Mouse (Mus musculus) forelimb bud, embryonic 11.5 days (tissue): ENCODE results near the gene Pard3.
A peak's percentile ranks its signal among the peaks of the same experiment; 100 is the strongest.

Experiments
- DNase-seq: peaks from one replicate; pipeline ENCODE4 v3.0.0-alpha.2; 2012; ENCODE audit warnings: low read depth, low spot score

Pard3 gene

GRCm38 (mm10) chr8:127338183-127338582 is 274.5 kb downstream of the Pard3 start:
- DNase-seq, result no peak

DNA sequence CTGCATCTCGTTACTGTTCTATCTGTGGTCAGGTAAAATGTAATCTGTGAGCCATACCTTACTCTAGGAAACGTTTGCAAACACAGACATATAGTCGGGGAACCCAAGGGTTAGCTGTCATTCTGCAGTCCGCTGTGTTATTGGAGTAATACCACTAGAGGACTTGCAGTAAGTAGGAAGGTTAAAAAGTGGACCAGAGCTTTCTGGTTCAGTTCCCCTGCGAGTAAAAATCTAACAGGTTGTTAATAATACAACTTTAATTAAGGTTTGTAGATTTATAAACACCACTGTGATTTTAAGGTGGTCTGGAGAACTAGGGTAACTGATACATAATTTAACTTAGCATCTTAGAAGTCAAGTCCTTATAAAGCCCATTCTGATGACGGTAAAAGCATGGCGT is 277.4 kb downstream of the Pard3 start:
- DNase-seq, result no peak

GRCm38 (mm10) chr8:127343115-127343514 is 279.4 kb downstream of the Pard3 start:
- no peak for DNase-seq

DNA sequence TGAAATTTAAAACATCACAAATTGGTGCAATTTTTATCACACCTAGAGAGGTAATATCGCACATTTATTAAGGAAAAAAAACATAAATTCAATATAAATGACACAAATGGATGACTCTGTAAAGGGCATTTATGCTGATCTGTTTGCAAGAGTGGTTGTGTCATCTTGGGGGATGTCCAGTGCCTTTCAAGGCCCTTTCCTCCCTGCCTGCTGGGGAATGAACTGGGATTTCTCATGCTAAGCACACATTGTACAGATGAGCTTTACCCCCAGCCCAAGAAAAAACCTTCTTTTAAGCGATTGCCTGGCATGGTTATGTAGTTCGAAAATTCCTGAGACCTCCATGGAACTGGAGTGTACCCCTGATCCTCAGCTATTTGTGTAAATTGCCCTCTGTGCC is 280.7 kb downstream of the Pard3 start:
- DNase-seq, result no peak

DNA sequence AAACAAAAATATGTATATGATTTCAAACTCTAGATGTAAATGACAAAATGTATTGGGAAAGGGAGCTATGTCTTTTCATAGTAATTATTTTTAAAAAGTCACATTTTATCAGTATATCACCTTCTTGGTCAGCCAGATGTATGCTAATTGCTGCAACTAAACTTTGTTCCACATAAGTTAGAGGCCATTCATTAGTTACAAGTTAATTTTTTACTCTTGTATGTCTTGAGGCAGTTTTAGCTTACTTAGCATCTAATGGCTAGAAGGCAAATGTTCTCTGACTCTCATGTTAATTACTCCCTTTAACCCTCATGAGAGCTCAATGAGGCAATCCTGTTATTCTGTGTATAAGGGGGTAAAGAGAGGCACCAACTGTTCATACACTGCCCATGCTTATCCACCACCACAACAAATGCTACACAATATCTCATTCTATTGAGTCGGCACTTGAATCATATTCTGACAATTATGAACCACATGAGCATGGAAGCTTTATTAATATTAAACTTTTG is 282.3 kb downstream of the Pard3 start:
- no peak for DNase-seq

- DNase-seq, result no peak
These were observed 284.3 kb downstream of the Pard3 start for GRCm38 (mm10) chr8:127347890-127348495.

- DNase-seq, result no peak
These were observed 298.1 kb downstream of the Pard3 start for GRCm38 (mm10) chr8:127361796-127362195.

DNA sequence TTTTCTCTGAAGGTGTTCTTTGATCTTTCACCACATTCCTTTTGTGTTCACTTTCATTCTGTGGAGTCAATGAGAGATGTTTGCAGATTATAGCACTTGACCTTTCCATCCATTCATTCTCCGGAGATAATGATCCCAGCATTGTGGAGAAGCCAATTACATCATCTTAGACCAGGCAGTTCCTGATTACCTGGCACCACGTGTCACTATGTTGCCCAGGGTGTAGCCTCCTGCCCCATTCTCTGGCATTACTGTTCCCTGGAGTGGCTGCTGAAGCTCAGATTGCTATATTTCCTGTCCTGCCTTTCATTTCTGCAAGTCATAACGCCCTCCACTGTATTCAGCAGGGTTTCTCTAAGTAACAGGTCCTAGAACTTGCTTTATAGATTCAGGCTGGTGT is 304.7 kb downstream of the Pard3 start:
- DNase-seq, result no peak

DNA sequence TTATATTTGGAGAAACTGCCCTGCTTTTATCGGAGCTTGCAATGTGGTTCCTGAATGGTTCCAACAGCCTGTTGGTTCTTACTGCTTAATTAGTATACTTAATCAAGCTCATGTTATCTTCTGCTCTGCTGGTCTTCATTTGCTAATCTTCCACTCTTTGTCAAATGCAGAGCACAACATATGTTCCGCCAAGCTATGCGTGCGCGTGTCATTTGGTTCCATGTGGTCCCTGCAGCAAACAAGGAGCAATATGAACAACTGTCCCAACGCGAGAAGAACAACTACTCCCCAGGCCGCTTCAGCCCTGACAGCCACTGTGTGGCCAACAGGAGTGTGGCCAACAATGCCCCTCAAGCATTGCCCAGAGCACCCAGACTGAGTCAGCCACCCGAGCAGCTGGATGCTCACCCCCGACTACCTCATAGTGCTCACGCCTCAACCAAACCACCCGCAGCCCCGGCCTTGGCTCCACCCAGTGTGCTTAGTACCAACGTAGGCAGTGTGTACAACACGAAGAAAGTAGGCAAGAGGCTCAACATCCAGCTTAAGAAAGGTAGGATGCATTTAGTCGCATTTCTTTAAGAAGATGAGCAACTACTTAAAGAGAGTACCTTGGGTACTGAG is 307.7 kb downstream of the Pard3 start:
- DNase-seq, result no peak

DNA sequence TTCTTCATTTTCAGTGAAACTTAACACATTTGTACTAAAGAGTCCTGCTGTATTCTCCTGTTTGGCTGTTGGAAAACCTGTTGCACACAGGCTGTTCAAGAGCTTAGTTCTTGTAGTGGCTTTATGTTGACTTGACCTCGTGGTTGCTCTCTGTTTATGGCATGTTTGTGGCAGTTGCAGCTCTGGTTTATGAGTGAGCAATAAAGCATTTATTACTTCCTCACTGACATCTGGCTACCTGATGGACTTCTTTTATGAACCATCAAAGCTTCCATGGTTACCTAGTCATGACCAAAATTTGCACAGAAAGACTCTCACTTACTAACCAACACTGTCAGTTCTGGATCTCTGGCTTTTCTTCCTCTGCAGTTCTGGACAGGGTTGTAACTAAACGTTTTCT is 314.1 kb downstream of the Pard3 start:
- DNase-seq, result peak; percentile 66

- DNase-seq, result no peak
These were observed 315.5 kb downstream of the Pard3 start for GRCm38 (mm10) chr8:127378994-127379858.

GRCm38 (mm10) chr8:127381259-127381658 is 317.6 kb downstream of the Pard3 start:
- no peak for DNase-seq

DNA sequence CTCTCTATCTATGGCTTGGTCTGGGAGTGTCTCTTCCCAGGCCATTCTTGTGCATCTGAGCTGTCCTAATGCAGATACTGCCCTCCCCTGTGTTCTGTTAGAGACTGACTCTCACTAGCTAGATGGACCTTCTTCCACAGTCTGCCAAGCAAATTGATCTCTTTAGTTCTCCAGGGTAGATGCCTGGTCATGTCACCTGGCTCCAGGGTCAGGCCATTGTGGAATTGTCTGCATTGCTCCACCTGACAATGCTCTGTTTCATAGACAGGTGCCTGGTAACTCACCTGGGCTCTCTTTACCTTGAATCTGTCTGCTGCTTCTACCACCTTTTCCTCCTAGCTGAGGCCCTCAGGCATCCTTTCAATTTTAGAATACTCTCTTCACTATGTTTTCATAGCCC is 329.0 kb downstream of the Pard3 start:
- DNase-seq, result no peak

- no peak for DNase-seq
These were observed 331.8 kb downstream of the Pard3 start for GRCm38 (mm10) chr8:127395488-127395887.

DNA sequence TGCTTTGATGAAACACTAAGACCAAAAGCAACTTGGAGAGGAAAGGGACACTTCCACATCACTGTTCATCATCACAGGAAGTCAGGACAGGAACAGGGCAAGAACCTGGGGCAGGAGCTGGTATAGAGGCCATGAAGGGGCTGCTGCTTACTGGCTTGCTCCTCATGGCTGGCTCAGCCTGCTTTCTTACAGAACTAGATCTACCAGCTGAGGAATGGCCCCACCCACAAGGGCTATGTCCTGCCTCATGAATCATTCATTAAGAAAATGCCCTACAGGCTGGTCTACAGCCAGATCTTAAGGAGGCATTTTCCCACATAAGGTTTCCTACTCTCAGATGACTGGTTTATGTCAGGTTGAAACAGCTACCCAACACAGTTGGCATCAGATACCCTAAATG is 342.1 kb downstream of the Pard3 start:
- no peak for DNase-seq

GRCm38 (mm10) chr8:127410606-127411005 is 346.9 kb downstream of the Pard3 start:
- no peak for DNase-seq

DNA sequence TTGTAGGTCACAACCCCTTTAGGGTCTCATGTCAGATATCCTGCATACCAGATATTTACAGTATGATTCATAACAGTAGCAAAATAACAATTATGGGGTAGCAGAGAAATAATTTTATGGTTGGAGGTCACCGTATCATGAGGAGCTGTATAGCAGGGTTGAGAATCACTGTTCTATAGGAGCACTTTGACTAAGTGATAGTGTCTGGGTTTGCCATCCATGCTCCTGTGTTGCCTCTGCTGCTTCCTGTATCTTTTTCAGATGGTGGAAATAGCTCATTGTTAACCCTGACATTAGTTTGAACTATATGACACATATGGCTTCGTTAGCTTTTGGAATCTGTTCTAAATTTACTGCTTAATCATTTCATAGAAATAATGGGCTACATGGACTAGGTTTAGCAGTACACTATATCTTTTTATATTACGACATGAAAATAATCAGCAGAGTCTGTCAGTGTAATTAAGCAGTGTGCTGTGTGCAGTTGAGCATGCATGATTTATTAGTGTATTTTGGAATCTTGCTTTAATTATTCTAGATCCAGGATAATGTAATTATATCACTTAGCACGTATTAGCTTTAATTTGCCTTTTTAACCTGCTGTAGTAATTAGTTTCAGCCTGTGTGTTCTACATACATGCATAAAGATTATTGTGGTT is 347.6 kb downstream of the Pard3 start:
- no peak for DNase-seq

- no peak for DNase-seq
These were observed 359.3 kb downstream of the Pard3 start for GRCm38 (mm10) chr8:127423021-127423420.

DNA sequence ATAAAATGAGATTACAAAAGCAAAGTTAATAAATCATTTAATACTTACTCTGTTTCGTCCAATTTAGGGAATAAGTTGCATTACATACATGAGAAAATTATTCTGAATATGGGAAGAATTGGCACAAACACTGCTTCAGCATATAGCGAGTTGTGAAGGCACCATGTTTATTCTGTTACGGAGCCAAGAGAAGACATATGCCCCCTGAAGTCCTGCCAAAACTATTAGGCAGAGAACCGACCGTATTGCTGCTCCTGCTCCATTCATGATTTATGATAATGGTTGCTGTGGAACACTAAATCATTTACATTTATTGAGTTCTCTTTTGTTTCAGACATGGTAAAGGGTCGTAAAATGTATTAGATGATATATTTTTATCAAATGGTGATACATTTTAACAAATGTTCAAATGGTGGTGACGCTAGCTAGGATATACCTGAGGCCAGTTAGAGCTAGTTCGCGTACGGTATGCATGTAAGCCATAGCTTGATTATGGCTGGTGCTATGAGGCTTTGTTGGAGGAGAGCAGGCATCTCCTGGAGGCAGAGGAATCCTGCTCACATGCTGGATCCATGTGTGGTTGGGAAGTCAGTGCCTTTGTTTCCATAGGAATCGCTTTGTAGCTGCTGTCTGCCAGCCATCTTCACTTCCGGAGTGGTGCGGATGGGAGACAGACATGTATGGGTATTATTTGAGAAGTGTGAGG is 360.7 kb downstream of the Pard3 start:
- no peak for DNase-seq

DNA sequence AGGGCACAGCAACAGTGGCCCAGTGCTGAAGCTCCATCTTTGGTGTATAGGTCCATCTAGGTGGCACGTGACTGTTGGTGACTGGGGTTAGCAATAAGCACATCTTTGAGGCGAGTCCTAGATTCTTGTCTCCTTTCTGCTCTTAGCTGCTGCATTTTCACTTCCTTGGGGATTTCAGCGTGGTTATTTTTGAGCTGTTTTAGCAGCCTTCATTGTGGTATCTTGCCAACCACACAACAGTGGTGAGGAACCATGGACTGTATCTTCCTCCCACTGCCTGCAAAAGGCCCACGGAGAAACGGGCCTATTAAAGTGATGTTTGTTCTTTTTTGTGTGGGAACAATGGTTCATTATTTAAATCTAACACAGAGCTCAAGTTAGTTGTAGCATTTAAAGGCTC is 363.2 kb downstream of the Pard3 start:
- DNase-seq, result no peak

DNA sequence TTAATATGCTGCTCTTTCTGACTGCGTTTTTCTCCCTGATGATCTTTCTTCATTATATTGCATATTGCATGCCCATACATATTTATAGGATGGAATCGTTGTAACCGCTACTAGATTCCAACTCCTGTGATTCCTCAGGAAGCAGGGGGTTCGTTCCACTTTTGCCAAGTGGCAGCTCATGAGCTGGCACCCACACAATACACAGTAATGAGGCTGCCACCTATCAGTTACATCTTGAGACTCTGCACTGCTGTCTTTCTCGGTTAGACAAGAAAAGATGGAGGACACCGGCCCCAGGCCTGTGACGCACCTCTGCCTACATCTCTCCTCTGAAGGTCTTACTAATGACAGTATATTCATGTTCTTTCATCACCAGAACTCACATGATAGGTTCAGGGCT is 364.3 kb downstream of the Pard3 start:
- DNase-seq, result no peak
